Mouse (Mus musculus): Measurements from ENCODE around the gene Fam178b. TPM values are rescaled to one million over a fixed set of nuclear protein-coding genes. Genes with fewer than 3 reads are reported as not detected.

Gene Fam178b
- total and polyA plus RNA-seq, 3 experiments, result not detected

GRCm38 (mm10) chr1:36563197-36563596, 119.8 kb downstream of the Fam178b start:
- Histone ChIP-seq H3K9me3 (replicated peaks) (no peaks in the 10 kb centered on the region), H3K36me3 (replicated peaks) (no peaks in the 10 kb centered on the region), H3K27me3 (ENCODE audit: insufficient read depth, low read length) (peaks cover 56% of the 10 kb centered on the region), H3K4me3 (ENCODE audit: low read depth, low read length) (no peak overlapping the region), H3K4me1 (ENCODE audit: insufficient read depth, low read depth, low read length) (no peaks in the 10 kb centered on the region)
- TF ChIP-seq TAL1 (conservative IDR thresholded peaks at IDR 0.05; ENCODE audit: low read depth, low read length) (no peak), CTCF (IDR thresholded peaks at IDR 0.05; ENCODE audit: low read depth, low read length) (no peak), POLR2AphosphoS5 (IDR thresholded peaks at IDR 0.05; ENCODE audit: insufficient replicate concordance, low read depth, low read length) (no peak), GATA1 (IDR thresholded peaks at IDR 0.05; ENCODE audit: borderline replicate concordance, low read length) (no peak), GATA2 (IDR thresholded peaks at IDR 0.05; ENCODE audit: borderline replicate concordance, low read depth, low read length) (no peak)
- DNase-seq (ENCODE audit: low spot score) (no peak), ATAC-seq (ENCODE audit: extremely low read depth, insufficient number of reproducible peaks, low FRiP score, poor library complexity, severe bottlenecking) (no peak)

- no peak overlapping the region for H3K4me3 ChIP-seq (ENCODE audit: low read depth, low read length)
- TF ChIP-seq GATA1 (IDR thresholded peaks at IDR 0.05; ENCODE audit: borderline replicate concordance, low read length), result no peak
- no peak for TF ChIP-seq POLR2AphosphoS5 (IDR thresholded peaks at IDR 0.05; ENCODE audit: insufficient replicate concordance, low read depth, low read length)
- TF ChIP-seq CTCF (IDR thresholded peaks at IDR 0.05; ENCODE audit: low read depth, low read length), result no peak
- no peak for TF ChIP-seq TAL1 (conservative IDR thresholded peaks at IDR 0.05; ENCODE audit: low read depth, low read length)
- no peak for TF ChIP-seq GATA2 (IDR thresholded peaks at IDR 0.05; ENCODE audit: borderline replicate concordance, low read depth, low read length)
- ATAC-seq (ENCODE audit: extremely low read depth, insufficient number of reproducible peaks, low FRiP score, poor library complexity, severe bottlenecking), result no peak
- H3K36me3 ChIP-seq (replicated peaks), result no peaks in the 10 kb centered on the region
- H3K4me1 ChIP-seq (ENCODE audit: insufficient read depth, low read depth, low read length), result peaks cover 8% of the 10 kb centered on the region; the same call in 1 of the 2 replicates
- no peaks in the 10 kb centered on the region for H3K9me3 ChIP-seq (replicated peaks)
- peaks cover 61% of the 10 kb centered on the region for H3K27me3 ChIP-seq (ENCODE audit: insufficient read depth, low read length)
- DNase-seq (ENCODE audit: low spot score), result no peak
Measured at GRCm38 (mm10) chr1:36562388-36562787, 120.6 kb downstream of the Fam178b start.

- Histone ChIP-seq H3K36me3 (replicated peaks) (no peaks in the 10 kb centered on the region), H3K27me3 (ENCODE audit: insufficient read depth, low read length) (peaks cover 74% of the 10 kb centered on the region), H3K9me3 (replicated peaks) (no peaks in the 10 kb centered on the region), H3K4me1 (ENCODE audit: insufficient read depth, low read depth, low read length) (peaks cover 18% of the 10 kb centered on the region), H3K4me3 (ENCODE audit: low read depth, low read length) (no peak overlapping the region)
- DNase-seq (ENCODE audit: low spot score) (no peak), ATAC-seq (ENCODE audit: extremely low read depth, insufficient number of reproducible peaks, low FRiP score, poor library complexity, severe bottlenecking) (no peak)
- TF ChIP-seq GATA1 (IDR thresholded peaks at IDR 0.05; ENCODE audit: borderline replicate concordance, low read length) (no peak), POLR2AphosphoS5 (IDR thresholded peaks at IDR 0.05; ENCODE audit: insufficient replicate concordance, low read depth, low read length) (no peak), TAL1 (conservative IDR thresholded peaks at IDR 0.05; ENCODE audit: low read depth, low read length) (no peak), CTCF (IDR thresholded peaks at IDR 0.05; ENCODE audit: low read depth, low read length) (no peak), GATA2 (IDR thresholded peaks at IDR 0.05; ENCODE audit: borderline replicate concordance, low read depth, low read length) (no peak)
Measured at GRCm38 (mm10) chr1:36560903-36561302, 122.1 kb downstream of the Fam178b start.

DNA sequence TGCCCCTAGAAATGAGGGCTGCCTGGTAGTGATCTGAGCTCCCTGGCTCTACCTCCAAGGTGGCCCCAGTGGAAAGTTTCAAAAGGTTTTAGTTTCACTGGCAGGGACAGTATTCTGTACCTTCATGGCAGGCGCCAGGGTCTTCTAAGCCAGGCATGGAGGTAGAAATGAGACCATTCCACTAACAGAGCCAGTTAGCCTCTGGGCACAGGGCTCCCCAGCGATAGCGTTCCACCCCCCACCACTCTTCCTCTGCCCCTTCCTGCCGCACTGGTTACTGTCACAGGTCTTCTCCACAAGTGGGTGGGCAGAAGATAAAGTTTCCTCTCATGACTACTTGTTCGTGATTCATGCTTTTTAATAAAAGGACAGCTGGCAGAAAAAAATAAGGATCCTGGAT, 123.1 kb downstream of the Fam178b start:
- peaks cover 78% of the 10 kb centered on the region for H3K27me3 ChIP-seq (ENCODE audit: insufficient read depth, low read length)
- TF ChIP-seq POLR2AphosphoS5 (IDR thresholded peaks at IDR 0.05; ENCODE audit: insufficient replicate concordance, low read depth, low read length), result no peak
- TF ChIP-seq TAL1 (conservative IDR thresholded peaks at IDR 0.05; ENCODE audit: low read depth, low read length), result no peak
- no peak for TF ChIP-seq CTCF (IDR thresholded peaks at IDR 0.05; ENCODE audit: low read depth, low read length)
- TF ChIP-seq GATA2 (IDR thresholded peaks at IDR 0.05; ENCODE audit: borderline replicate concordance, low read depth, low read length), result no peak
- no peak for TF ChIP-seq GATA1 (IDR thresholded peaks at IDR 0.05; ENCODE audit: borderline replicate concordance, low read length)
- H3K4me3 ChIP-seq (ENCODE audit: low read depth, low read length), result no peak overlapping the region
- H3K4me1 ChIP-seq (ENCODE audit: insufficient read depth, low read depth, low read length), result peaks cover 18% of the 10 kb centered on the region
- ATAC-seq (ENCODE audit: extremely low read depth, insufficient number of reproducible peaks, low FRiP score, poor library complexity, severe bottlenecking), result no peak
- no peak for DNase-seq (ENCODE audit: low spot score)
- H3K9me3 ChIP-seq (replicated peaks), result no peaks in the 10 kb centered on the region
- H3K36me3 ChIP-seq (replicated peaks), result no peaks in the 10 kb centered on the region

- ATAC-seq (ENCODE audit: extremely low read depth, insufficient number of reproducible peaks, low FRiP score, poor library complexity, severe bottlenecking) (no peak), DNase-seq (ENCODE audit: low spot score) (no peak)
- peaks cover 18% of the 10 kb centered on the region for H3K4me1 ChIP-seq (ENCODE audit: insufficient read depth, low read depth, low read length)
- H3K36me3 ChIP-seq (replicated peaks), result no peaks in the 10 kb centered on the region
- TF ChIP-seq GATA1 (IDR thresholded peaks at IDR 0.05; ENCODE audit: borderline replicate concordance, low read length) (no peak), GATA2 (IDR thresholded peaks at IDR 0.05; ENCODE audit: borderline replicate concordance, low read depth, low read length) (no peak), TAL1 (conservative IDR thresholded peaks at IDR 0.05; ENCODE audit: low read depth, low read length) (no peak), CTCF (IDR thresholded peaks at IDR 0.05; ENCODE audit: low read depth, low read length) (no peak), POLR2AphosphoS5 (IDR thresholded peaks at IDR 0.05; ENCODE audit: insufficient replicate concordance, low read depth, low read length) (no peak)
- no peaks in the 10 kb centered on the region for H3K9me3 ChIP-seq (replicated peaks)
- peaks cover 79% of the 10 kb centered on the region for H3K27me3 ChIP-seq (ENCODE audit: insufficient read depth, low read length)
- H3K4me3 ChIP-seq (ENCODE audit: low read depth, low read length), result no peak overlapping the region
Measured at GRCm38 (mm10) chr1:36559256-36559655, 123.7 kb downstream of the Fam178b start.

DNA sequence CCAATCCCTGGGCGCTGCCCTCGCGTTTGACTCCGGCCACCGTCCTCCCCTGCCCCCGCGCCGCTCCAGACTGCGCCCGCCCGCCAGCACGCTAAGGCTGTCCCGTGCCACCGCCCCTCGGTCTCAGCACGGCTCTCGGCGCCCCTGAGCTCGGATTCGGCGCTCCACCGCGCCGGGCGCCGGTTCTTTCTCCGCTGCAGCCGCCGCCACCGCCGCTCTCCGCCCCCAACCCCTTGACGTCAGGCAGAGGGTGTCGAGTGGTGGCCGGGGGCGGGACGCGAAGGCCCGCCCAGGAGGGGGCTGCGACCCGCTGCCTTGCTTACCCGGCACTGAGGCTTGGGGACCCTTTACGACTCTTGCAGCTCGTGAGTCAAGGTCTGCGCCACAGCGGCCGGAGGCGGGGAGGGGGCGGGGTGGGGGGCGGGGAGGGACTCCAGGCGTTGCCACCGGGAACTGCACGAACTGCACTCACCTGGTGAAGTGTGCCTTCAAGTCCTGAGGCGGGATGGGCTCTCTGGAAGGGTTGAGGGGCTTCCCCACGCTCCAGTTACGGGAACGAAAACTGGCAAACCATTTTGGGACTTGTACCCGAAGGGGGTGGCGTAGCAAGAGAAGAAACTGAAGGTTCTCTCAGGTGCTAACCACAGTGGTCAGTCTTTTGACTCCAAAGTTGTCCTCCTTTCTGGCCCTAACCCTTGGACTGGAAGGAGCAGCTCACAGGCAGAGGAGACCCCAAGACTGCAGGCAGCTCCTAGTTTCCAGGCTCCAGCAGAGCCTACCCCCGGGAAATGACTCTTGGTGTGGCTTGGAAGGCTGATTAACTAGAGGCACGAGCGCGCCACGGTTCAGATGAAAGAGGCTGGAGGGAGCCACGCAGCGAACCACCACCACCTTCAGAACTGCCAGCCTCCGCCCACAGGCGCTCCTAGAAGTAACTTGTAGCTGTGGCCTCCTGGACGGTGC, 124.7 kb downstream of the Fam178b start, which contains the start of gene Sema4c:
Gene Sema4c (minus strand): TSS at position 319 of the 963 bp plus-strand sequence.
- Histone ChIP-seq H3K9me3 (replicated peaks) (no peaks in the 10 kb centered on the region), H3K4me1 (ENCODE audit: insufficient read depth, low read depth, low read length) (peaks cover 18% of the 10 kb centered on the region), H3K36me3 (replicated peaks) (no peaks in the 10 kb centered on the region), H3K27me3 (ENCODE audit: insufficient read depth, low read length) (peaks cover 81% of the 10 kb centered on the region), H3K4me3 (ENCODE audit: low read depth, low read length) (peak within 1 kb of the TSS; percentile 28; the same call in 1 of the 2 replicates)
- DNase-seq (ENCODE audit: low spot score) (no peak), ATAC-seq (ENCODE audit: extremely low read depth, insufficient number of reproducible peaks, low FRiP score, poor library complexity, severe bottlenecking) (no peak)
- TF ChIP-seq CTCF (IDR thresholded peaks at IDR 0.05; ENCODE audit: low read depth, low read length), result no peak
- no peak for TF ChIP-seq GATA1 (IDR thresholded peaks at IDR 0.05; ENCODE audit: borderline replicate concordance, low read length)
- no peak for TF ChIP-seq POLR2AphosphoS5 (IDR thresholded peaks at IDR 0.05; ENCODE audit: insufficient replicate concordance, low read depth, low read length)
- no peak for TF ChIP-seq TAL1 (conservative IDR thresholded peaks at IDR 0.05; ENCODE audit: low read depth, low read length)
- no peak for TF ChIP-seq GATA2 (IDR thresholded peaks at IDR 0.05; ENCODE audit: borderline replicate concordance, low read depth, low read length)

Data from G1E (cell line).